Mouse (Mus musculus): ENCODE results near the gene Pdzd7.

Pdzd7 gene

DNA sequence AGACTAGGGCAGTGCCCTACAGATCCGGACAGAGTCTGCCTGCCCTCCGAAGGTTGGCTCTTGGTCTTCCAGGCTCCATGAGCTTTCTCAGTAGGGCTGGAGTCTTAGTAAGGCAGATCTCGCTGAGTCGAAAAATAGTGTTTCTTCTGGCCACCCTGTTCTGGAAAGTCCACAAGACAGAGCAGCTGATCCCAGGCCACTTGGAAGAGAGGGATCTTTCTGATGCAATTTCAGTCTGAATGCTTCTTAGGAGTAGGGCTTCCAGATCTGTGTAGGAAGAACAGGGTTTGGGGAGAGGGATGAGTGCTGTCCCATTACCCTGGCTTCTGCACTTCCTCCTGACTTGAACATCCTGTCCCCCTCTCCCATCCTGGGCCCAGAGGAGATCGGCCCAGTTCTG lies at the start of gene Pdzd7:
Pdzd7 (minus strand) TSS at position 67 of the 400 bp plus-strand sequence.
- DNase-seq (ENCODE audit: low read depth, low spot score): no peak

DNA sequence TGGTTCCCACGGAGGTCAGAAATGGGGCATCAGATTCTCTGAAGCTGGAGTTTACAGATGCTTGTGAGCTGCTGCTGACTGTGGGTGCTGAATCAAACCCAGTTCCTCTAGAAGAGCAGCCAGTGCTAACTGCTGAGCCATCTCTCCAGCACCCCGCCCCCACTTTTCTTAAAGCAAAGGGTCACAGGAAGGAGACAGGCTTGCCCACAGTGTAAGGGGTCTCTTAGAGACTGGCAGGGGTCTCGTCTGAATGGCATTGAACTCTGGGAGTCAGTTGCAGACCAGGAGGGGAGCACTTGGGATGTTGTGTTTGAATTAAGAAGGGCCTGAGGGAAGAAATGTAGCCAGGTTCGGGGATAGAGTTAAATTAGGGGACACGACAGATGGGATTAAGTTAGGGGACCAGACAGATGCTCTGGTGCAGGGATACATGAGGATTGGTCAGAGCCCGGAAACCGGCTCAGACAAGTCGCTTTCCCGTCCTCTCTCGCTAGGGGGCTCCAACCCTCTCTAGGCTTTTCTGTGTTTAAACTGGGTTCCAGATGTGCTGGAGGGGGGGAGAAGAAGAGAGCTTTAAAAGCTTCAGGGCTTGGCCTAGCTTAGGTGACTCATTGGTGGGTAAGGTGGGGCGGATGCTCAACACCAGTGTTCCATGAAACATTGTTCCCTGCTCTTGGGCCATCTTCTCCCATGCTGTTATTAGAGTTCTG lies 36.5 kb upstream of the Pdzd7 start:
- DNase-seq (ENCODE audit: low read depth, low spot score): peak; percentile 77

DNA sequence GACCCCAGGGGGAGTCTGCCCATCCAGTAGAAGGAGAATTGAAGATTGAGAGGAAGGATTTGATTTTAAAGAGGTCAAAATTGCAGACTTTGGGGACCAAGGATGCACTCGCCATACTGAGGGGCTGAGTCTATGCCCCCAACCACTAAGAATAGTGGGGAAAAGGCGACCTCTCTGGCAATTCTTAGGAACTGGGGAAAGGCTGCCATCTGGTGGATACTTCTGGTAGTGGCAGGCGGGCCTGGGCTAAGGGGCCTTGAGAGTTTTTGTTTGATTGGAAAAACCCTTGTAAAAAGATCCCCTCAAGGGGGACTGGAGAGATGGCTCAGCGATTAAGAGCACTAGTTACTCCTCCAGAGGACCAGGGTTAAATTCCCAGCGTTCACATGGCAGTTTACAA lies 35.8 kb upstream of the Pdzd7 start:
- peak; percentile 77 for DNase-seq (ENCODE audit: low read depth, low spot score)

DNA sequence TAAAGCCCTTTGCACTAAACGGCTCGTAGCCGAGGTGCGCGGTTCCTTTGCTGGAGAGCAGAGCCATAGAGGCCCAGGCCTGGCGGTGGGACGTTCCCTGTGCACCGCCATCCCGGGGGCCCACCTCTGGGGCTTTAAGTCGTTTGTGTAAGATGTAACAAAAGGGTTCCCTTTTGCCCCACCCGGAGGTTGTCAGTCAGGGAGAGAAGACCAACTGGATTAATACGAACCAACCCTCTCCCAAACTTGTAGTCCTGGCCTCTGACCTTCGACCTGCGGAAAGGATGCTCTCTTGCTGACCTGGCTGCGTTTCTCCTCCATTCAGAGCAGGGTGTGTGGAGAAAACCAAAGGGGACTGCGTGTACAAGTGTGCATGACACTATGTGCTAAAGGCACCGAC lies 35.2 kb upstream of the Pdzd7 start:
- DNase-seq (ENCODE audit: low read depth, low spot score): no peak

DNA sequence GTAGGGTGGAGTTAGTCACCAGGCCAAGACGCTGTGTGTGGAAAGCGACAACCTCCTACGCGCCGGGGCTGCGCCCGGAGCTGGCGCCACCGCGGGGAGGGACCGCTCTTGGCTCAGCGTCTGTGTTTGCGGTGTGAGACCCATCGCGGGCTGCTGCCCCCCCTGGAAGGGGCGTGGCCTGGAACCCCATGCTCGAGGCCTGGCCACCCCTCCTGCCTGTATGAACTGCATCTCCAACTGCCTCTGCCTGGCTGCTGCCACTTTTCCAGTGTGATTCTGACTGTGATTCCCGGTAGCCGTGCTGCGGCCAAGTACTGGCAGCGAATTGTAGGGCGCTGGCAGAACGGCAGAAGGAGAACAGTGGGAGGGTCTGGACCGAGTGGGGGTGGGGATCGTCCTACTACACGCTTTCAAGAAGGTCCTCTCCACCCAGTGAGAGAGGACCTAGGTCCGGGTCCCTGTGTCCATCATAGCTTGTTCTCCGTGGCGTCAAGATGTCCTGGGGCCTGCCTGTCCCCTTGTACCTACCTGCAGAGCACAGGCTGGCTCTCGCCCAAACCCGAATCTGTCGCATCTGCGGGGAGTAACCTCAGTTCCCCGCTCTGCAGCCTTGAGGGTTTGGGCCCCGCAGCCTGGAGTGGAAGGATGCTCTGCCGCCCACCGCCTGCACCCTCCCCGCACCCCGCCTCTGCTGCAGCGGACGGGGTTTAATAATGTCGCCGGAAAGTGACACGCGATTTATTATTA lies 34.4 kb upstream of the Pdzd7 start:
- no peak for DNase-seq (ENCODE audit: low read depth, low spot score)

DNA sequence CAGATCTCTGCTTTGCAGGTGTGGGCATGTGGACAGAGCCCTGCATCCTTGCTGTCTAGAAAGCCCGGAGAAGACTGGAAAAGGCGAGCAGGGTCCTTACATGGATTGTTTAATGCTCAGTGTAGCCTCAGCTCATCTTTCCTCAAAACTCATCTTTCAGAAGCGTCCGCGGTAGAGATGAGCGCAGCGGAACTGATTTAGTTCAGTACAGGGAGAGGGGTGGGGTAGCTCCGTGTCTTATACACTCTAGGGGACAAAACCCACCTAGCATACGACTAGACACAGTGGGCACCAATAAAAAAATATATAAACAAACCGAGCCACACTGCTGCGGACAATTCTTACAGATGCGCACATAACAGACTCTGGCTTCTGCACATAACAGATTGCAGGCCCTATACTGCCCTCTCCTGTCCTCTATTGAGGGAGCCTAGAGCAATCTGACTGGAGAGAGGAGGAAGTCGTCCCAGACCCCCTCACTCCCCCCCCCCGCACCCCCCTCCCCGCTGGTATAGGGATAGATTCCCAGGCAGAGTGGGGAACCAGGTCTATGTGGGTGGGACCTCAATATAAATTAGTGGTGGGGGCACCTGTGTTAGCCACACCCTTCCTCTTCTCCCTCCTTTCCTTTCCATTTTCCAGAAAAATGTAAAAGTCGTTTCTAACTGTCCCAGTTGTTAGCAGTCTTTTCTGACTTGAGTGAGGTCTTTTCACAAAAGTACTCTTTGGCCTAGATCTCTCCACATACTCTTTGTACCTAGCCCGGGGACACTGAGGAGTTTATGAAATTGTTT lies 33.7 kb upstream of the Pdzd7 start:
- DNase-seq (ENCODE audit: low read depth, low spot score): no peak

DNA sequence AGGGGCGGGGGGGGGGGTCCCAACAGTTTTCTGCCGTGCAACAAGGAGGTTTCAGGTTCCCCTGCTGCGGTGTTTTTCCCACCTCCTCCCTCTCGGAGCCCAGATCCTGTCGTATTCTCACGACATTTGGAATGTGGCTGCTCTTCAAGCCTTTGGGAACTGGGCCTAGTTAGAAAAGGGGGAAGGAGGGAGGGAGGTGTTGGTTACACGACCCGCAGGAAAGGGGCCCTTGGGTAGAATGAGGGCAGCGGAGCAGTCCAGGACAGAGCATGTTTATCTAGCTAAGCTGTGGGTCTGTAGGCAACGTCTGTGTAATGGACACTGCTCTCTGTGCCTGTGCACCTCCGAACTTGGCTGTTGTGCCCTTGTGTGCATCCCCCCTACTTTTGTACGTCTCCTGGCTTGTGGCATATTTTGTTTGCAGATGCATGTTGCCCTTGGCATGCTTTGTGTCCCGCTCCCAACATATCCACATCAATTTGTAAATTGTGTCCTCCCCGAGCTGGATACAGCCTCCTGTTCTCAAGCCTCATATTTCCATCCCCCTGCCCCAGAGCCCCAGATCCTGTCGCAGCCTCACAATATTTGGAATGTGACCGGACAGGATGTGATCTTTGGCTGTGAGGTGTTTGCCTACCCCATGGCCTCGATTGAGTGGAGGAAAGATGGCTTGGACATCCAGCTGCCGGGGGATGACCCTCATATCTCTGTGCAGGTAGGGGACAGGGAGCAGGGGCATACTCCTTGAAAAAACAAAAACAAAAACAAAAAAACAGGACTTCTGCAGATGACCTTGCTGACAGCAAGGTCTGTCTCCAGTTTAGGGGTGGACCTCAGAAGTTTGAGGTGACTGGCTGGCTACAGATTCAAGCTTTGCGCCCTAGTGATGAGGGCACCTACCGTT lies 32.5 kb upstream of the Pdzd7 start:
- no peak for DNase-seq (ENCODE audit: low read depth, low spot score)

DNA sequence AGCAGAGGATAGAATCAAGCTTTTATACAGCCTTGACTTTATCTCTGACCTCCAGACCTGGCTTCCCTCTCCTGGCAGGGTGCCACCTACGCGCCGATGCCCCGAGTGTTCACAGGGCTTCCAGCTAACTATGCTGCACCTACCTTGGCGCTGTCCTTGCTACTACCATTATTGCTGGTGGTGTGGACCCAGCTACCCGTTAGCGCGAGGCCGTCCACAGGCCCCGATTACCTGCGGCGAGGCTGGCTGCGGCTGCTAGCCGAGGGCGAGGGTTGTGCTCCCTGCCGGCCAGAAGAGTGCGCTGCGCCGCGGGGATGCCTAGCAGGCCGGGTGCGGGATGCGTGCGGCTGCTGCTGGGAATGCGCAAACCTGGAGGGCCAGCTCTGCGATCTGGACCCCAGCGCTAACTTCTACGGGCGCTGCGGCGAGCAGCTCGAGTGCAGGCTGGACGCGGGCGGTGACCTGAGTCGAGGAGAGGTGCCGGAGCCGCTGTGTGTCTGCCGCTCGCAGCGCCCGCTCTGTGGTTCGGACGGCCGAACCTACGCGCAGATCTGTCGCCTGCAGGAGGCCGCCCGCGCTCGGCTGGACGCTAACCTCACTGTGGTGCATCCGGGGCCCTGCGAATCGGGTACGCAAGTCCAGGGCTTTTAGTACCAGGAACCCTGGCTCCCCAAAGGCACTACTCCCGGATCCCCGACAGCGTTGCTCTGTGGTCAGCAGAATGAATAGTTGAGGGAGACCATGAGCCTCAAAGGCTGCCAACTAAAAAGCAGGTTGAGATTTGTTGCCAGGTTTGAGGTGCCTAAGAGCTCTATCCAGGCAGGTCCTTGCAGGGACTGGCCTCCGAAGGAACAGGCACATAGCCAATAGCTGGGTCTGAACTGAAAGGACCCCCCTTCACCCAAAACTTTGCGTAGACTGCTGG lies 31.3 kb upstream of the Pdzd7 start:
- no peak for DNase-seq (ENCODE audit: low read depth, low spot score)

DNA sequence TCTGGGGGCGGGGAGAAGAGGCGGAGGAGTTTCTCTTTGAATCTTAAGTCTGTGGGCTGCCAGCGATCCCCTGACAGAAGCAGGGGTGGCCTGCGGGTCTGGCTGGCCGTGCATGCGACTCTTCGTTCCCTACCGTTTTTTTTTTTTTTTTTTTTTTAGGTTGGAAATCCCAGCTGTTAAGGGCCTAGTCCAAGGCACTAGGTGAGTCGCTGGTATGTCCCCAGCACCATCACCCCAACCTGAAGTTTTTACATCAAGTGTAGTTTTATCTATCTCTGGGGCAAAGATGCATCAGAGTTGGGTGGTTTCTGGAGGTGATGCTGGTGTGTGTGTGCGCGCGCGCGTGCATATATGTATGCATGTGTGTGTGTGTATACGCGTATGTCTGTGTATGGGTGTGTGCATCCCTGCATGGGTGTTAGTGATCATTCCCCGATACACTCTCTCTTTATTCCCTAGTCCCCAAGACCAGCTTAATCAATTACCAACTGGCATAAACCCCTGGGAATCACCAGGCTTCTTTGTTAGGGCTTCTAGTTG lies 30.6 kb upstream of the Pdzd7 start:
- DNase-seq (ENCODE audit: low read depth, low spot score): no peak

DNA sequence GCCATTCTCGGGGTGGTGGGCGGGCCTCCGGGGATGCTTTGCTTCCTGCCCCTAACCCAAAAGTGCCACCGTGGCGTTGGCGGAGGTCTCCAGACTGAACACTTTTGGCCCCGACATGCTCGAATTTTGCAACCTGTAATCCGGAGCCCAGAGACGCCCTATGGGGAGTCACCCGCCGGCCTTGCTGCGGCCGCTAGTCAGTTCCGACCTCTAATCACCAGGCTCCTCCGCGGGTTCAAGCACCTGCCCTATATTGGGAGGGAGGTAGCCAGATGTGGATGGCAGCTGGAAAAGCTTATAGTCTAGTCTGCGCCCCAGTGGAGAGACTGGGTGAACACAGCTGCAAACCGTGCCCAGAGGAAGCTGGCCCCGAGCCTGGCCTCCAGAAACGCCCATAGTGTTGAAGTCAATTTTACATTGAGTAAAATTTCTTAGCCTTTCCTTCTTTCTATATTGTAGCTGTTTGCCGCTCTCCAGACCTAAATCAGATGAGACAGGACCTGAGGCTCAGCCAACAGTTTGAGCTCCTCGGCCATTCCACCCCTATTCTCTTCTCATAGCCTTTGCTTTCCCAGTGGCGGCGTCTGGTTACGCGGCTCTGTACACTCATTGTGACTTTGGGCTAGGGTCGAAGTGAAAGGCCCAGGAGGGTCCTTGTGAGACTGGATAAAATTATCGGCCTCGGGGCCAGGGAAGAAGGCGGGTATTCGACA lies 30.0 kb upstream of the Pdzd7 start:
- DNase-seq (ENCODE audit: low read depth, low spot score): no peak

DNA sequence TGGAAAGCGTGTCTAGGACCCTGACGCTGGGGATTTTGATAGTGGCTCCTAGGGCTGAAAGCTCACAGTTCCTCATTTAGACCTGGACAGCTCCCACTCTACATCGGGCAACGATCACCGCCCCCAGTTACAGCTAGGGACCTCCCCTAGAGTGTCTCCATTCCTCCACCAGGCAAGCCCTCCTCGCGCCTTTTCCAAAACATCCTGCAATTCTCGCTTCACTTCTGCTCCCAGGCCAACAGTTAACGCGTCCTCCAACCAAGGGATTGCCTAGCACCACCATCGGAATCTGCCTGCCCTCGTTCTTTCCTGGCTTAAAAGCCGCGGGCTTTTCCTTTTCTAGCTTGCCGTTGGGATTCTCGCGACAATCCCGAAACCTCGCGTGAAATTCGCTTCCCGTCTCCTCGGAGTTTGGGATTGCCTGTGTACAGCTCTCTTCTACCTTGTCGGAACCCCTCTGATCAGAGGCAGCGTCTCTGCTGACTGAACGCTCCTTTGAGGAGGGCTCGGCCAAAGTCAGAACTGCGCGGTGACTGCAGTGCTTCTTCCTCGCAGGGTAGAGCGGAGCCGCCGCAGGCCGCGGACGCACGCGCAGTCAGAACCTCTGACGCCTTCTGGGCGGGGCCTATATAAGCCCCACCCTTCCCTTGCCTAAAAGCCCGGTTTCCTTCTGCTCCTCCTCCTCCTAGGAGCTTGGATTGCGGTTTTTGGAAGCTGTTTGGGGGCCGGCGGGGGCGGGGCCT lies 29.2 kb upstream of the Pdzd7 start, which contains the start of gene Kazald1:
Kazald1 (plus strand) TSS at position 662 of the 743 bp plus-strand sequence.
- peak; percentile 91 for DNase-seq (ENCODE audit: low read depth, low spot score)

DNA sequence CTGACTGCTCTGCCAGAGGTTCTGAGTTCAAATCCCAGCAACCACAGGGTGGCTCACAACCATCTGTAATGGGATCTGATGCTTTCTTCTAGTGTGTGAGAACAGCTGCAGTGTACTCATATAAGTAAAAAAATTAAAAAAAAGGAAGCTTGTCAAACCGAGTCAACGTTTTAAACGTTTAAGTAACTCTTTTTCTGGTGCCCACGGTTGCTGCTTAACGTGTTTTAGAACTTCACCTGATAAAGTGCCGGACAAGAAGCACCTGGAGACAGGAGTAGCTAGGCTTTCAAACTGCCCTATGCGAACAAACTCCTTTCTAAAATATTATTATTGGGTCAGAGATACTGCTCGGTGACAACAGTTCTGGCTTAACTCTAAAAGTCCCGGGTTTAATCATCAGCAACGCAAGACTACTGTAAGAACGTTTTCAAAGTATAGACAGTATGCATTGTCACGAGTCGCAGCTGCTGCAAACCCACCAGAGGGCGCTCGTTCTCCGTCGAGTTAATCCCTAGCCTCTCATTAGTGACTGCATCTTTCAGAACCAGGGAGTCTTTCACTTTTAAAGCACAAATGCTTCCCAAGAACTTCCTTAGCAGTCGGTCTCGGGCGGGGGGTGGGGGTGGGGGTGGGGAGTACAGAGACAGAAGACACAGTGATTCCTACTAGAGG lies 28.5 kb upstream of the Pdzd7 start:
- peak; percentile 85 for DNase-seq (ENCODE audit: low read depth, low spot score)

DNA sequence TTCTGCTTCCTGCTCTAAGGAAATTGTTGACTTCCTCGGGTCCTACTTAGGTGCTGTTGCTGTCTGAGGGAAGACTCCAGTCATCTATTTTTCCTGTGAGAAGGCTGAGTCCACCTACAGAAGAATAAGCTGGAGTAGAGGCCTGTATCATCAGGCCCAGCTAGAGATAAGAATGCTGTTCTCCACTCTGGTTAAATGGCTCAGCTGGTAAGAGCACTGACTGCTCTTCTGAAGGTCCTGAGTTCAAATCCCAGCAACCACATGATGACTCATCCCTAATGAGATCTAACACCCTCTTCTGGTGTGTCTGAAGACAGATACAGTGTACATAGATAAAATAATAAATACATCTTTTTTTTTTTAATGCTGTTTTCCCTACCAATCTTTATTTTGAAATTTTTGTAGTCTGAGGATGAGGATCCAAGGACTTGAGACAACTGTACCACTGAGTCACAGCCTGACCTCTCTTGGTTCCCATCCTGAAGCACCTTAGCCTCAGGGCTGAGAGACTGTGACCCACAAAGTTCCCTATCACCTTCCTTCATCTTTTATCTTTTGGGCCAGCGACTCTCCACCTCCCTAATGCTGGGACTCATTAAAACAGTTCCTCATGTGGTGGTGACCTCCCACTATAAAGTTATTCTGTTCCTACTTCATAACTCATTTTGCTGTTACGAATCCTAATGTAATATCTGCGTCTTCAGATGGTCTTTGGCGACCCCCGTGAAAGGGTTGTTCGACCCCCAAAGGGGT lies 22.4 kb upstream of the Pdzd7 start:
- no peak for DNase-seq (ENCODE audit: low read depth, low spot score)

DNA sequence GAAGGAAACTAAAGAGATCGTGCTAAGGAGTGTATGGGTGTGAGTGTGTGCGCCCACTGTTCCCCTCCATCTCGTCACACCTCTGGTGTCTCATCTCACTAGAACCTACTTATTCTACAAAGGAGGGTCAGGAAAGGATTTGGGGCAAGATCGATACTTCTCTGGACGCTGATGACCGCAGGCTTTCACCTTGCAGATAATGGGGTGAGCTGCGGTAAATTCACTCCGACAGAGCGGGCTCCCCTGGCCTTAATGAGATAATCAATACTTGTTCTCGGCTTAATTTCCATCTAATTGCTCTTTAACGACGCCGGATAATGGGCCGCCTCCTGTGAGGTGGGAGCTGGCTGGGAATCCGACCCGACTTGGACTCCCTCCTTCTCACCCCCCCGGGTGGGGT lies 21.7 kb upstream of the Pdzd7 start:
- no peak for DNase-seq (ENCODE audit: low read depth, low spot score)

DNA sequence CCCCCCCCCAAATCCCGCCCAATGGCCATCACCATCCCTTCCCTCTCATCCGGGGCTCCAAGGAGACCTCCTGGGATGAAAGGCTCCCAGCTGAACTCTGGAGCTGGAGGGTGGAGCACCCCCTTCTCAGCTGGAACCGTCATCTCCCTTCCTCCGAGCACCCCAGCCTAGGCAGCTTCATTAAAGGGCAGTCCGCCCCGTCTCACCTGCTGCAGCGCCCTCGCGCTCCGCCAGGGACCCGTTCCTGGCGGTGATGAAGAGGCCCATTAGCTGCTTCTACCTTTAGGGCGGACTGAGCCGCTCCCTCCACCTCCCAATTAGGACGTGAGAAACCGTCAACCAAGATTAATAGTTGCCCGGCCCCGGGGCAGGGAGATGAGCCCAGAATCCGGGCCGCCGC lies 19.7 kb upstream of the Pdzd7 start:
- DNase-seq (ENCODE audit: low read depth, low spot score): no peak

DNA sequence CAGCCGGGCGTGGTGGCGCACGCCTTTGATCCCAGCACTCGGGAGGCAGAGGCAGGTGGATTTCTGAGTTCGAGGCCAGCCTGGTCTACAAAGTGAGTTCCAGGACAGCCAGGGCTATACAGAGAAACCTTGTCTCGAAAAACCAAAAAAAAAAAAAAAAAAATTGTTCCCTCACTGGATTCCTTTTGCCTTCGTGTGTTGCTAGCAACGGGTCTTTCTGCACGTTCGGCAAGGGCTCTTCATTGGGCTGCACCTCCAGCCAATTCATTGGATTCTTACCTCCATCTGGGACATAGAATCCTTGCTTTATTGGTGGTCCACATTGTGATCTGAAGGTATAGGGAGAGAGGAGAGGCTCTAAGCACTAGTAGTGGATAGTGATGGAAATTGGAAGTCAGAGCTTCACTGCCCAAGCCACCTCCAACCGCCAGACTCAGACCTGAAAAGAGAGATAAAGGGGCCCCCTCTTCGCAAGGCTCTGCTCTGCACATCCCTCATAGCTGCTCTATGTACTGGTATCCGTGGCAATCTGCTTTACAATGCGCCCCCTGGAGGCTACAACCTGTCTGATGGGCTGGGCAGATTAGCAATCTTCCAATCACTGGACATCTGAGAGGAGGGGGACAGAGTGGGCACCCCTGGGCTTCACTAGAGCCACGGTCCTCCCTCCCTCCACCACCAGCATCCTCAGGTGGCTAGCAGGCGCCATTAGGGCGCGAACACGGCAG lies 18.2 kb upstream of the Pdzd7 start:
- no peak for DNase-seq (ENCODE audit: low read depth, low spot score)

DNA sequence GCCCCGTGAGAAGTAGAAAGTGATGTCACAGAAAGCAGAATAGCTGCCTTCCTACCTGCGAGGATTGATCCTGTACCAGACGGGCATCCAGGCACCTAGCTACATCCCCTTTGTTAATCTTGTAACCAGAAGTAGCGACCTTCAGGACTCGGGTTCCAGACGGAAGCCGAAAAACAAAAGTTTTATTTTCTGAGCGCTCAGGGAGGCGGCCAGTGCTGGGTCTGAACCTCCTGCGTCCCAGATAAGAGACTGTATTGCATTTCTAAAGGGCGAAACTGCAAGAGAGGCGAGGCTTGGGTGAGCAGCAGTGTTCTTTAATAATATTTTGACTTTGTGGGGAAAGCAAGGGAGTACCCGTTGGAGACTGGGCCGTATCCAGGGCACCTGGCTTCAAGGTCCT lies 13.3 kb upstream of the Pdzd7 start:
- no peak for DNase-seq (ENCODE audit: low read depth, low spot score)
